Mouse (Mus musculus) liver, postnatal 0 days (tissue): ENCODE results near the gene 1600014C10Rik. TPM values are rescaled to one million over a fixed set of nuclear protein-coding genes. Genes with fewer than 3 reads are reported as not detected.

Experiments
- ATAC-seq: fragments of 200-750 bp; cut with Nextera tagmentation; 2 replicates; pipeline ENCODE4 v1.8.0; 2017; ENCODE audit warnings: mild to moderate bottlenecking, moderate library complexity
- DNase-seq: peaks from one replicate; pipeline ENCODE4 v3.0.0-alpha.2; 2016
- H3K27ac ChIP-seq: fragments of 300-500 bp; sonication (generic); 2 replicates; pipeline ENCODE4 v1.5.1; 2014; ENCODE audit warnings: antibody characterized with exemption, moderate library complexity, mild to moderate bottlenecking, low read depth
- H3K27me3 ChIP-seq: fragments of 300-500 bp; sonication (generic); 2 replicates; pipeline ENCODE4 v1.6.1; 2014; ENCODE audit warnings: low read length, control low read depth, mixed read lengths; ENCODE audit not compliant: insufficient read depth
- H3K36me3 ChIP-seq: fragments of 300-500 bp; sonication (generic); replicated peaks from 2 replicates; pipeline ENCODE4 v1.6.1; 2014; ENCODE audit warnings: mild to moderate bottlenecking, control low read depth, low read length, moderate library complexity, mixed read lengths; ENCODE audit not compliant: insufficient read depth
- H3K4me1 ChIP-seq: fragments of 300-500 bp; sonication (generic); 2 replicates; pipeline ENCODE4 v1.6.1; 2014; ENCODE audit warnings: antibody characterized with exemption, mild to moderate bottlenecking, control low read depth; ENCODE audit not compliant: insufficient read depth
- H3K4me2 ChIP-seq: fragments of 300-500 bp; sonication (generic); 2 replicates; pipeline ENCODE4 v1.6.1; 2014; ENCODE audit warnings: low read depth, mild to moderate bottlenecking, low read length, moderate library complexity, mixed read lengths
- H3K4me3 ChIP-seq: fragments of 300-500 bp; sonication (generic); 2 replicates; pipeline ENCODE4 v1.5.1; 2014; ENCODE audit warnings: low read depth, low read length
- H3K9ac ChIP-seq: fragments of 300-500 bp; sonication (generic); replicated peaks from 2 replicates; pipeline ENCODE4 v1.6.1; 2014; ENCODE audit warnings: mild to moderate bottlenecking, moderate library complexity
- H3K9me3 ChIP-seq: fragments of 300-500 bp; sonication (generic); 2 replicates; pipeline ENCODE4 v1.6.1; 2016; ENCODE audit warnings: mild to moderate bottlenecking, control low read depth, low read length, mixed read lengths
- CTCF ChIP-seq: sonication (generic); IDR thresholded peaks from 2 replicates; pipeline ENCODE4 v1.5.1; 2016; ENCODE audit warnings: antibody characterized with exemption, low read depth
- EP300 ChIP-seq: IDR thresholded peaks from 2 replicates; pipeline ENCODE4 v1.6.1; 2016; ENCODE audit warnings: antibody characterized with exemption, low read depth, mild to moderate bottlenecking
- WGBS: fragments of 180-500 bp; shearing (Covaris S2); extraction: QIAGEN DNeasy Blood & Tissue Kit; methylation state at CpG from one replicate; pipeline ENCODE4 v1.1.7; 2014; ENCODE audit not compliant: insufficient replicate concordance; 5-methylcytosine and 5-hydroxymethylcytosine counted together
- polyA plus RNA-seq: library from polyadenylated mRNA; unstranded; fragments of >200 nt; fragmentation: Nextera tagmentation; extraction: Ambion mirVana; gene quantifications from 2 replicates; pipeline ENCODE4 v1.2.1, GENCODE M21; 2015

Gene 1600014C10Rik
- polyA plus RNA-seq, 1 experiment from 2014 or later, result 78.1 TPM

DNA sequence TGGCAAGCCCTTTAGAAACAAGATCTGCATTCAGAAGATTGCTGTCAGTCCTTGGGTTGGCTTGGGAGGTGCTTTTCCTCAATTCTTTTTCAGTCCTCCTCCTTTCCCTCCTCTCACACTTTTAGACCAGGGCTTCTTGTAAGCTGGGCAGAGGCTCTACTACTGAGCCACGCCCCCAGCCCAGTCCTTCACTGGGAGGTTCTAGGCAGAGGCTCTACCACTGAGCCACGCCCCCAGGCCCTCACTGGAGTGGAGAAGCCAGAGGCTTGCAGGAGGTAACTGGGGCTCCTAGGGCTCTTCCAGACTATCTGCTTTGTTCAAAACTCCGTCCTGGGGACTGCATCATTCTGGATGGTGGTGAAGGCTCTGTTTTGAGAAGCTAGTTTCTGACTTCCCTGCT, 30.4 kb upstream of the 1600014C10Rik start:
- no peaks in the 10 kb centered on the region for H3K27me3 ChIP-seq
- 65% methylated on average over 3 of the region's 3 CpGs for WGBS

DNA sequence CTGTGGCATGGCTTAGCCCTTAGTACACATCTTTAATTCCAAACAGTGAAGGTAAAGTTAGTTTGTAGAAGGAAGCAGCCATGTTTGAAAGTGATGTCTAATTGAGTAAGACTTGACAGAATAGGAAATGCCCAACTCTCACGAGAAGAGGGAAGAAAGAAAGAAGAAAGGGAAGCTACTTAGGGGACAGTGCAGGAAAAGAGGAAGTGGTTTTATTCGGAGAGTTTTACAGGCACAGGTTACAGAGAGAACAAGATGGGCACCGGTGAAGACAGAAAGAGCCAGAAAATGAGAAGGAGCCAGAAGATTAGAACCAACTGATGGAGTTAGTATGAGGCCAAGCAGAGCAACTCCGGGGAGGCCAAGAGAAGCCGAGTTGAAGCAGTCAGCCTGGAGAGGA, 27.2 kb upstream of the 1600014C10Rik start:
- H3K9me3 ChIP-seq, result no peaks in the 10 kb centered on the region
- TF ChIP-seq CTCF (no peak), EP300 (no peak)
- no peak overlapping the region for H3K9ac ChIP-seq
- no peaks in the 10 kb centered on the region for H3K4me1 ChIP-seq
- no peak for ATAC-seq
- peak overlapping the region; percentile 76 for H3K27ac ChIP-seq
- WGBS, result 38% methylated on average over 5 of the region's 5 CpGs
- no peaks in the 10 kb centered on the region for H3K36me3 ChIP-seq
- no peak overlapping the region for H3K4me2 ChIP-seq
- no peak overlapping the region for H3K4me3 ChIP-seq
- no peak for DNase-seq
- H3K27me3 ChIP-seq, result no peaks in the 10 kb centered on the region

More for the DNA sequence above, 30.4 kb upstream of the 1600014C10Rik start:
- Histone ChIP-seq H3K9ac (no peak overlapping the region), H3K4me2 (no peak overlapping the region), H3K27ac (no peak overlapping the region), H3K4me1 (no peaks in the 10 kb centered on the region), H3K9me3 (no peaks in the 10 kb centered on the region), H3K36me3 (no peaks in the 10 kb centered on the region), H3K4me3 (no peak overlapping the region)
- DNase-seq (no peak), ATAC-seq (no peak)
- TF ChIP-seq EP300, result no peak
- TF ChIP-seq CTCF, result no peak

DNA sequence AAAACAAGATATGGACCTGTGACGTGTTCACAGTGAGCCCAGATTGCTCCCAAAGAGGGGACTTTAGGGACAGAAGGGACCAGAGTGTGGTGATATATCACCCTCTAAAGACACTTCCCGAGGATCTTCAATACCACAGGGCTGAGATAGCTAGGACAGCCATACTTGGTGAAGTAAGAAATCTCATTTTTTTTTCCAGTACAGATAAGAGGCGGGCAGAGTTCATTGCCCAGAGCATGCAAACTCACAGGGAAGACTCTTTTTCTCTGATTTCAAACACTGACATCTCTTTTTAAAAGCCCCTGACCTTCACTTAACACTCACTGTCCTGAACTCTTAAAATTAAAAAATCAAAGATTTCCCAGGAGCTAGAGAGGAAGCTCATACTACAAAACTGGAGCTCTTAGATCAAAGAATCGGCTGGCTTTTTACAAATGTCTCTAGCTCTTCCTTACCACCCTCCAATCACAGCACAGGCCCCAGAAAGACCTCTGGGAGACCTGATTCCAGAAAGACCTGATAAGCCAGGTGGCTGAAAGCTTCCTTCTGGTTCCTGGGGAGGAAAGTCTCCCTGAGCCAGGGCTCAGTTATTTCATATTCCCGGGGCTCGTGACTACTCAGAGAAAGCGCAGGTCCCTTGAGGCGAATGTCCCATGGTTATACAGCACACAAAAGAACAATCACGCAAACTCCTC, 24.1 kb upstream of the 1600014C10Rik start:
- Histone ChIP-seq H3K4me2 (no peak overlapping the region), H3K27ac (no peak overlapping the region), H3K9ac (no peak overlapping the region), H3K9me3 (no peaks in the 10 kb centered on the region), H3K27me3 (no peaks in the 10 kb centered on the region), H3K36me3 (no peaks in the 10 kb centered on the region), H3K4me3 (no peak overlapping the region), H3K4me1 (no peaks in the 10 kb centered on the region)
- DNase-seq (no peak), ATAC-seq (no peak)
- 80% methylated on average over 9 of the region's 9 CpGs for WGBS
- no peak for TF ChIP-seq CTCF
- no peak for TF ChIP-seq EP300

DNA sequence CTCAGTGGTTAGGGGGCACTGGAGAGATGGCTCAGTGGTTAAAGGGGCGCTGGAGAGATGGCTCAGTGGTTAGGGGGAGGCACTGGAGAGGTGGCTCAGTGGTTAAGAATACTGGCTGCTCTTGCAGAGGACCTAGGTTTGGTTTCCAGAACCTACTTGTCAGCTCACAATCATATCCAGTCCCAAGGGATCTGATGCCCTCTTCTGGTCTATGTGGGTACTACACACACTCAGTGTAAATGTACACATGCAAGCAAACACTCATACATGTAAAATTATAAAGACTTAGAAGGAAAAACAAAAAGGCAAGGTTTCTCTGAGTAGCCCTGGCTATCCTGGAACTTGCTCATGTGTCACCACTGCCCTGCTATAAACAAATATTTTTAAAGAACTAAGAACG, 21.6 kb upstream of the 1600014C10Rik start:
- no peak overlapping the region for H3K27ac ChIP-seq
- 85% methylated on average over 2 of the region's 2 CpGs for WGBS
- H3K36me3 ChIP-seq, result no peaks in the 10 kb centered on the region
- H3K27me3 ChIP-seq, result no peaks in the 10 kb centered on the region
- ATAC-seq (no peak), DNase-seq (no peak)
- H3K9me3 ChIP-seq, result no peaks in the 10 kb centered on the region
- H3K4me1 ChIP-seq, result no peaks in the 10 kb centered on the region
- H3K4me3 ChIP-seq, result no peak overlapping the region
- H3K4me2 ChIP-seq, result no peak overlapping the region
- TF ChIP-seq EP300 (no peak), CTCF (peak; percentile 56)
- H3K9ac ChIP-seq, result no peak overlapping the region

DNA sequence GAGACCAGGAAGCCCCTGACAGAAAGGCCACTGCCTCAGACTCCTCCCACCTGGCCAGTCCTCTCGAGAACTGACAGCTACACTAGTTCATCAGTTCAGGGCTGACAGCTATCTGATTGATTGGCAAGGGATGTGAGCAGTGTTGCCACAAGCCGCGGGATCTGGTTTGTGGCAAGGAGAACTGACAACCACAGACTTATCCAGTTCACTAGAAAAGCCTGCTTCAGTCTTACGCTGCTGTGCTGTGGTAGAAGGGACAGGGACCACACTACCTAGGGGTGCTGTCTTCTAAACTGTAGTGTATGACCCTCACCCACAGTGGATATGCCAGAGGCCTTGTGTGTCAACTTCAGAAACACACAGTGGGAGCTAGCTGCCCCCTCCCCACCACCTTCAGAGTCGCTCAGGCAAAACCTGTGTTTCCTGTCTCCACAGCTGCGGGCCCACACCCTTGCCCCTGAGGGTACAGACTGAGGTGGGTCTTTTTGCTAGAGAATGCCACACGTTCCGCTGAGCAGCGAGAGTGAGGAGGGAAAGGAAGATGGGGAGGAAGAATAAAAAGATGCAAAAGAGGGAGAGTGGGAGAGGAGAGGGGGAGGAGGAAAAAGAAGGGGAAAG, 19.5 kb upstream of the 1600014C10Rik start:
- Histone ChIP-seq H3K4me1 (peaks cover 2% of the 10 kb centered on the region; the same call in 1 of the 2 replicates), H3K4me2 (no peak overlapping the region), H3K4me3 (no peak overlapping the region), H3K9me3 (no peaks in the 10 kb centered on the region), H3K36me3 (no peaks in the 10 kb centered on the region), H3K9ac (no peak overlapping the region), H3K27ac (no peak overlapping the region), H3K27me3 (no peaks in the 10 kb centered on the region)
- TF ChIP-seq CTCF (no peak), EP300 (no peak)
- WGBS, result 27% methylated on average over 9 of the region's 9 CpGs
- DNase-seq, result no peak
- peak; percentile 17; the same call in 1 of the 2 replicates for ATAC-seq

DNA sequence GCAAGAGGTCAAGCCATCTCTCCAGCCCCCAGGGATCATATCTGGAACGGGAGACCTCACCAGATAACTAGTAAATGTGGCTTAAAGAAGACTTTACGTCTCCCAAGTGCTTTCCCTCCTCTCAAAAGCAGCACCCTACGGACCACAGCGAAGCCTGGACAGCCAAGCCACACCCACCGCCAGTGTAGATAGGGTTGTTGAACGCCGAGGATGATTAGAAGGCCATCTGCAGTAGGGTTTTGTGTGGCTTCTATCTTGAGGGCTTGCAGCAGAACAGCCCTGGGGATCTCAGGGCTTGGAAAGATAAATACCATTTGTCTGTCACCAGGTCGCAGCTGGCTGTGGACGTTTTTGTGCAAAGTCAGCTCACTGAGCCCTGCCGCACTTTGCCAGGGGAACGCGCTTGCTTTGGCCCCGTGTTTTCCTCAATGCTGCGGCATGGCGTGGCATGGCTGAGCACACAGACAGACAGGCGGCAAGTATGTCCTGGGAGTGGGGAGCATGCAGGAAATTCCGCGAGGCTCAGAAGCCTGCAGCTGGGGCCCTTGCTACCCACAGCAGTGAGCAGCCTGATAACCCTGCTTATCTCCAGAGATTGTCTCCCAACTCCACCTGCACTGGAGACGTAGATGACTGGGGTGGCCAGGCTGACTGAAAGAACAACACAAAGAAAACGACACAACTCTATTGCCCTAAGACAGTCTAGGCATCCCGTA, 15.9 kb upstream of the 1600014C10Rik start:
- Histone ChIP-seq H3K4me1 (peaks cover 2% of the 10 kb centered on the region; the same call in 1 of the 2 replicates), H3K36me3 (no peaks in the 10 kb centered on the region), H3K4me3 (no peak overlapping the region), H3K27ac (no peak overlapping the region), H3K9ac (no peak overlapping the region), H3K4me2 (peak overlapping the region; percentile 27; the same call in 1 of the 2 replicates), H3K27me3 (no peaks in the 10 kb centered on the region), H3K9me3 (no peaks in the 10 kb centered on the region)
- DNase-seq (no peak), ATAC-seq (no peak)
- TF ChIP-seq CTCF (no peak), EP300 (no peak)
- WGBS, result 32% methylated on average over 21 of the region's 21 CpGs
